Mouse (Mus musculus) liver, embryonic 14.5 days (tissue): Measurements from ENCODE around the gene Mst1.

Experiments used
- CTCF ChIP-seq: IDR thresholded peaks from 2 replicates; pipeline ENCODE4 v1.5.1; 2016; ENCODE audit warnings: antibody characterized with exemption, low read depth, control low read depth
- EP300 ChIP-seq: IDR thresholded peaks from 2 replicates; pipeline ENCODE4 v1.6.1; 2016; ENCODE audit warnings: antibody characterized with exemption, low read depth

DNA sequence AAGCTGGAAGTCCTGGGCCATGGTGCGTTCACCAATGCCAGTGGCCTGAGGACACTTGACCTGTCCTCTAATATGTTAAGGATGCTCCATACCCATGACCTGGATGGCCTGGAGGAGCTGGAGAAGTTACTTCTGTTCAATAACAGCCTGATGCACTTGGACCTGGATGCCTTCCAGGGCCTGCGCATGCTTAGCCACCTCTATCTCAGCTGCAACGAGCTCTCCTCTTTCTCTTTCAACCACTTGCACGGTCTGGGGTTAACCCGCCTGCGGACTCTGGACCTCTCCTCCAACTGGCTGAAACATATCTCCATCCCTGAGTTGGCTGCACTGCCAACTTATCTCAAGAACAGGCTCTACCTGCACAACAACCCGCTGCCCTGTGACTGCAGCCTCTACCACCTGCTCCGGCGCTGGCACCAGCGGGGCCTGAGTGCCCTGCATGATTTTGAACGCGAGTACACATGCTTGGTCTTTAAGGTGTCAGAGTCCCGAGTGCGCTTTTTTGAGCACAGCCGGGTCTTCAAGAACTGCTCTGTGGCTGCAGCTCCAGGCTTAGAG lies 26.5 kb upstream of the Mst1 start:
- no peak for TF ChIP-seq CTCF
- TF ChIP-seq EP300, result no peak
